Mouse (Mus musculus) ES-Bruce4 (cell line): ENCODE measurements around the gene A430078G23Rik. TPM values are rescaled to one million over a fixed set of nuclear protein-coding genes. Genes with fewer than 3 reads are reported as not detected.

ENCODE experiments used
- H3K27ac ChIP-seq: 2 replicates; pipeline ENCODE4 v1.5.1; 2012; ENCODE audit warnings: low read length, inconsistent platforms; ENCODE audit not compliant: insufficient read depth
- H3K27me3 ChIP-seq: 2 replicates; pipeline ENCODE4 v1.6.1; 2012; ENCODE audit warnings: mild to moderate bottlenecking, low read length, inconsistent platforms; ENCODE audit not compliant: control insufficient read depth, poor library complexity, insufficient read depth, severe bottlenecking
- H3K36me3 ChIP-seq: 2 replicates; pipeline ENCODE4 v1.6.1; 2012; ENCODE audit warnings: inconsistent platforms, mild to moderate bottlenecking, low read length, moderate library complexity; ENCODE audit not compliant: control insufficient read depth, poor library complexity, insufficient read depth, severe bottlenecking
- H3K4me1 ChIP-seq: one replicate; pipeline ENCODE4 v1.8.1; 2011; ENCODE audit warnings: low read length; ENCODE audit not compliant: control insufficient read depth, insufficient read depth
- H3K4me3 ChIP-seq: 2 replicates; pipeline ENCODE4 v1.5.1; 2011; ENCODE audit warnings: low read depth, mild to moderate bottlenecking, low read length
- H3K9ac ChIP-seq: 2 replicates; pipeline ENCODE4 v1.6.1; 2012; ENCODE audit warnings: low read depth, mild to moderate bottlenecking, inconsistent platforms; ENCODE audit not compliant: poor library complexity, severe bottlenecking
- H3K9me3 ChIP-seq: replicated peaks from 2 replicates; pipeline ENCODE4 v1.6.1; 2012; ENCODE audit warnings: mild to moderate bottlenecking, low read length, inconsistent platforms; ENCODE audit not compliant: control insufficient read depth, poor library complexity, insufficient read depth, severe bottlenecking
- CTCF ChIP-seq: IDR thresholded peaks from one replicate; pipeline ENCODE4 v1.8.1; 2011; ENCODE audit warnings: low read depth, low read length
- EP300 ChIP-seq: IDR thresholded peaks from 2 replicates; pipeline ENCODE4 v1.6.1; 2011; ENCODE audit warnings: low read depth, low read length; ENCODE audit not compliant: insufficient read depth
- POLR2A ChIP-seq: IDR thresholded peaks from one replicate; pipeline ENCODE4 v1.8.1; 2011; ENCODE audit warnings: low read length; ENCODE audit not compliant: insufficient read depth
- polyA plus RNA-seq: library from polyadenylated mRNA; stranded (reverse); fragments of >200 nt; gene quantifications from 2 replicates; pipeline ENCODE4 v1.2.4, GENCODE M21; 2011; ENCODE audit warnings: low read depth; ENCODE audit not compliant: missing spikeins, insufficient read depth, insufficient read length

A430078G23Rik gene
- polyA plus RNA-seq, 1 experiment = not detected

- Histone ChIP-seq H3K36me3 (no peaks in the 10 kb centered on the region), H3K9me3 (no peaks in the 10 kb centered on the region), H3K27ac (no peak overlapping the region), H3K9ac (no peak overlapping the region), H3K4me1 (peaks cover 3% of the 10 kb centered on the region), H3K27me3 (no peaks in the 10 kb centered on the region), H3K4me3 (no peak overlapping the region)
- TF ChIP-seq EP300 (no peak), CTCF (no peak), POLR2A (no peak)
Observed at GRCm38 (mm10) chr8:3345337-3345736, 7.9 kb upstream of the A430078G23Rik start.

GRCm38 (mm10) chr8:3346691-3347413 is 6.4 kb upstream of the A430078G23Rik start:
- Histone ChIP-seq H3K4me3 (no peak overlapping the region), H3K4me1 (peaks cover 3% of the 10 kb centered on the region), H3K27me3 (no peaks in the 10 kb centered on the region), H3K27ac (no peak overlapping the region), H3K36me3 (no peaks in the 10 kb centered on the region), H3K9me3 (no peaks in the 10 kb centered on the region), H3K9ac (no peak overlapping the region)
- TF ChIP-seq EP300 (no peak), CTCF (no peak)

GRCm38 (mm10) chr8:3348142-3348823 is 4.9 kb upstream of the A430078G23Rik start:
- no peaks in the 10 kb centered on the region for H3K9me3 ChIP-seq
- no peaks in the 10 kb centered on the region for H3K36me3 ChIP-seq
- peaks cover 3% of the 10 kb centered on the region for H3K4me1 ChIP-seq
- H3K4me3 ChIP-seq = no peak overlapping the region
- no peak overlapping the region for H3K9ac ChIP-seq
- TF ChIP-seq POLR2A (no peak), CTCF (no peak), EP300 (no peak)
- H3K27me3 ChIP-seq = no peaks in the 10 kb centered on the region
- H3K27ac ChIP-seq = no peak overlapping the region

- H3K4me1 ChIP-seq = peaks cover 6% of the 10 kb centered on the region
- TF ChIP-seq POLR2A = no peak
- no peak for TF ChIP-seq EP300
- no peak for TF ChIP-seq CTCF
Observed at GRCm38 (mm10) chr8:3350747-3351146, 2.5 kb upstream of the A430078G23Rik start.

GRCm38 (mm10) chr8:3352715-3353114 is 500 bp upstream of the A430078G23Rik start:
- no peak overlapping the region for H3K4me3 ChIP-seq
- no peaks in the 10 kb centered on the region for H3K9me3 ChIP-seq
- TF ChIP-seq CTCF = no peak
- no peak for TF ChIP-seq EP300
- no peak for TF ChIP-seq POLR2A
- H3K9ac ChIP-seq = no peak overlapping the region
- no peaks in the 10 kb centered on the region for H3K27me3 ChIP-seq
- H3K4me1 ChIP-seq = peaks cover 6% of the 10 kb centered on the region
- no peak overlapping the region for H3K27ac ChIP-seq
- H3K36me3 ChIP-seq = no peaks in the 10 kb centered on the region

More at GRCm38 (mm10) chr8:3350747-3351146, 2.5 kb upstream of the A430078G23Rik start:
- H3K9me3 ChIP-seq = no peaks in the 10 kb centered on the region
- H3K9ac ChIP-seq = no peak overlapping the region
- H3K27ac ChIP-seq = no peak overlapping the region
- no peaks in the 10 kb centered on the region for H3K27me3 ChIP-seq
- no peak overlapping the region for H3K4me3 ChIP-seq
- H3K36me3 ChIP-seq = no peaks in the 10 kb centered on the region

- TF ChIP-seq EP300 = no peak
- TF ChIP-seq CTCF = no peak
- no peak for TF ChIP-seq POLR2A
- H3K27ac ChIP-seq = no peak overlapping the region
- no peaks in the 10 kb centered on the region for H3K9me3 ChIP-seq
- H3K4me3 ChIP-seq = no peak overlapping the region
- no peaks in the 10 kb centered on the region for H3K36me3 ChIP-seq
- no peak overlapping the region for H3K9ac ChIP-seq
- H3K27me3 ChIP-seq = no peaks in the 10 kb centered on the region
- peaks cover 3% of the 10 kb centered on the region for H3K4me1 ChIP-seq
Observed at GRCm38 (mm10) chr8:3353811-3354442, 712 bp downstream of the A430078G23Rik start.
